Mouse (Mus musculus) embryonic fibroblast, embryonic 13.5 days (primary cell): ENCODE results near the gene Ppip5k2. TPM values are rescaled to one million over a fixed set of nuclear protein-coding genes. Genes with fewer than 3 reads are reported as not detected.

Experiments
- H3K27ac ChIP-seq: 2 replicates; pipeline ENCODE4 v1.5.1; 2012; ENCODE audit warnings: low read length, control low read depth, inconsistent platforms; ENCODE audit not compliant: insufficient read depth
- H3K4me1 ChIP-seq: 2 replicates; pipeline ENCODE4 v1.6.1; 2011; ENCODE audit warnings: low read length; ENCODE audit not compliant: control insufficient read depth, insufficient read depth
- H3K4me3 ChIP-seq: 2 replicates; pipeline ENCODE4 v1.5.1; 2011; ENCODE audit warnings: mild to moderate bottlenecking, control low read depth, low read length; ENCODE audit not compliant: insufficient read depth
- CTCF ChIP-seq: IDR thresholded peaks from 2 replicates; pipeline ENCODE4 v1.5.1; 2011; ENCODE audit warnings: mild to moderate bottlenecking, control low read depth, low read length, moderate library complexity, borderline replicate concordance; ENCODE audit not compliant: insufficient read depth
- POLR2A ChIP-seq: IDR thresholded peaks from 2 replicates; pipeline ENCODE4 v1.6.1; 2011; ENCODE audit warnings: low read depth, mild to moderate bottlenecking, control low read depth, low read length, moderate library complexity
- polyA plus RNA-seq: library from polyadenylated mRNA; stranded (reverse); fragments of >200 nt; gene quantifications from 2 replicates; pipeline ENCODE4 v1.2.4, GENCODE M21; 2011; ENCODE audit warnings: low read depth; ENCODE audit not compliant: missing spikeins, insufficient read length

Ppip5k2 gene
- polyA plus RNA-seq, 1 experiment = 35.2 TPM

GRCm38 (mm10) chr1:97760598-97760997 is 9.6 kb downstream of the Ppip5k2 start:
- Histone ChIP-seq H3K27ac (no peak overlapping the region), H3K4me1 (no peaks in the 10 kb centered on the region)
- no peak for TF ChIP-seq POLR2A
- no peak for TF ChIP-seq CTCF

GRCm38 (mm10) chr1:97759841-97760240 is 10.4 kb downstream of the Ppip5k2 start:
- no peak overlapping the region for H3K4me3 ChIP-seq
- H3K4me1 ChIP-seq = no peaks in the 10 kb centered on the region
- TF ChIP-seq CTCF = no peak
- no peak for TF ChIP-seq POLR2A
- no peak overlapping the region for H3K27ac ChIP-seq

More at GRCm38 (mm10) chr1:97760598-97760997, 9.6 kb downstream of the Ppip5k2 start:
- H3K4me3 ChIP-seq = no peak overlapping the region

GRCm38 (mm10) chr1:97754392-97754791 is 15.8 kb downstream of the Ppip5k2 start:
- no peaks in the 10 kb centered on the region for H3K4me1 ChIP-seq
- no peak overlapping the region for H3K27ac ChIP-seq
- TF ChIP-seq POLR2A (no peak), CTCF (no peak)
- no peak overlapping the region for H3K4me3 ChIP-seq

- Histone ChIP-seq H3K4me3 (no peak overlapping the region), H3K4me1 (no peaks in the 10 kb centered on the region), H3K27ac (no peak overlapping the region)
- TF ChIP-seq CTCF = no peak
- TF ChIP-seq POLR2A = no peak
Observed at GRCm38 (mm10) chr1:97753216-97753615, 17.0 kb downstream of the Ppip5k2 start.

- TF ChIP-seq CTCF = no peak
- TF ChIP-seq POLR2A = no peak
- H3K4me3 ChIP-seq = no peak overlapping the region
- H3K27ac ChIP-seq = no peak overlapping the region
- H3K4me1 ChIP-seq = no peaks in the 10 kb centered on the region
Observed at GRCm38 (mm10) chr1:97748163-97748562, 22.0 kb downstream of the Ppip5k2 start.

GRCm38 (mm10) chr1:97746261-97746660 is 23.9 kb downstream of the Ppip5k2 start:
- TF ChIP-seq POLR2A (no peak), CTCF (no peak)
- Histone ChIP-seq H3K27ac (no peak overlapping the region), H3K4me1 (no peaks in the 10 kb centered on the region), H3K4me3 (no peak overlapping the region)

DNA sequence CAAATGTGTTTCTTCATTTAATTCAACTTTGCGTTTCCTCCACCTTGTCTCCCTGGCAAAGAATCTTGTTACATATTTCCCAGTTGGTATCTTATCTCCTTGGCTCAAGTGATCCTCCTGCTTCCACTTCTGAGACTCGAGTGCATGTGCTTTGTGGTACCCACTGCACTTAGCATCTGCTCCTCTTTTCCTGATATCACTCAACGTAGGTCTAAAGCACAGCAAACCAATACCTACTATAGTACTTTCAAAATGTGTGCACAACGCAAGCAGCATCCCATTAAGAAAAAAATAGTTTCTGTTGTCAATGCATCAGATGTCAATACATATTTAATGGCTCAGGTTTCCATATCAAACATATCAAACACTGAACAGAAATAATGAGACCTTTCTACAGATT is 24.5 kb downstream of the Ppip5k2 start:
- H3K27ac ChIP-seq = no peak overlapping the region
- TF ChIP-seq CTCF = no peak
- TF ChIP-seq POLR2A = no peak
- no peak overlapping the region for H3K4me3 ChIP-seq
- no peaks in the 10 kb centered on the region for H3K4me1 ChIP-seq

DNA sequence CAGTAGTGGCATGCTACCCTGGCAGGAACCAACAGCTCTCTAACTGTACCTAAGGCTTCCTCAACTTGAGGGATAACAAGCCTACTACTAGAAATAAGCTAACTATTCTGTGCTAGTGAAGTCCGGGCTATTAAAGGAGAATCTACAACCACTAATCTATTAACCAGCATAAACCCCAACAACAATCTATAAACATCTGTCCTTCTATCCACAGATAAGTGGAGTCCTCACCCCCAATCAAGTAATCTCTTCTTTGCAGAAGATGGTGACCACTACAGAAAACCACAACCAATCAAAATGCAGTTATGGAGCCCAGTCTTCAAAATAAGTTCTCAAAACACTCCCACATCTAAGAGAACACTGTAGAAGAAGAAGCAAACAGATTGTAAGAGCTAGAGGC is 27.1 kb downstream of the Ppip5k2 start:
- no peak overlapping the region for H3K4me3 ChIP-seq
- no peaks in the 10 kb centered on the region for H3K4me1 ChIP-seq
- no peak overlapping the region for H3K27ac ChIP-seq
- TF ChIP-seq POLR2A = no peak

- no peak overlapping the region for H3K4me3 ChIP-seq
- H3K4me1 ChIP-seq = no peaks in the 10 kb centered on the region
- H3K27ac ChIP-seq = no peak overlapping the region
- no peak for TF ChIP-seq CTCF
- no peak for TF ChIP-seq POLR2A
Observed at GRCm38 (mm10) chr1:97729339-97729738, 40.9 kb downstream of the Ppip5k2 start.

DNA sequence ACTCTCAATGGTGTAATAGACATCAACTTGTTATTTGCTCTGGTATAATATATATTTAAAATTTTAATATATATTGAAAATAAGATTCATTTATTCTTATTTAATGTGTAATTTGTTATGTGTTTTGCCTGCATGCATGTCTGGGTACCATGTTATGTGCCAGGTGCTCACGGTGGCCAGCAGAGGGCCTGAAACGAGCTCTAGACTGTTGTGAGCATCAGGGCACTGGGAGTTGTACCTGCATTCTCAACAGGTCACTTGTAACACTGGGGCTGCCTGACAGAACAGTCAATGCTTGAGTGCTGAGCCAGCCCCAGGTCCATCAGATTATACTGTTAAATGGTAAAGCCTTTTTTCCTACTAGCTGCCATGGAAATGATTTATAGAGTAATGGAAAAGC is 43.5 kb downstream of the Ppip5k2 start:
- Histone ChIP-seq H3K4me1 (no peaks in the 10 kb centered on the region), H3K27ac (no peak overlapping the region), H3K4me3 (no peak overlapping the region)
- TF ChIP-seq CTCF (peak; percentile 39; the same call in 1 of the 2 replicates), POLR2A (no peak)

DNA sequence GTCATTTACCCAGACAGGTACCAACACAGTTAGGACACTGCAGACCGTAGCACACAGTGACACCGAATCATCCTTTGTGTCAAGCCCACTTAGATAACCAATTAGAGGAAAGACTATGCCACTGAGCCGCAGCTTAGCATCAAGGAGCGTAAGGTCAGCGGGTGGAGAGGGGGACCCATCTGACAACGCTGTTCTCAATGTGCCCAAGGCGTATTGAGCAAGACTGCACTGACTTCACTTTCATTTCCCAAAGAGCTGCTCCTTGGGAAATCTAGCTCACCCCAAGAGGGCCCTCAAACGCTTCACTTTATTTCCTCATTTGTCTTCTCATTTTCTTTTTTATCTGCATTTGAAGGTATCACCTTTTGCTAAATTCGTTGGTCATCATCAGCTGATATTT is 51.8 kb downstream of the Ppip5k2 start:
- no peak overlapping the region for H3K27ac ChIP-seq
- H3K4me1 ChIP-seq = no peaks in the 10 kb centered on the region
- no peak overlapping the region for H3K4me3 ChIP-seq
- TF ChIP-seq CTCF (no peak), POLR2A (no peak)
